Mouse (Mus musculus): ENCODE results near the gene Oaf.

Oaf gene

GRCm38 (mm10) chr9:43242432-43242831, 2.7 kb upstream of the Oaf start:
- no peak for DNase-seq

GRCm38 (mm10) chr9:43241970-43242369, 2.3 kb upstream of the Oaf start:
- no peak for DNase-seq

GRCm38 (mm10) chr9:43241291-43241690, 1.6 kb upstream of the Oaf start:
- no peak for DNase-seq

- DNase-seq: no peak
Observed at GRCm38 (mm10) chr9:43240594-43240900, 836 bp upstream of the Oaf start.

- DNase-seq: peak; percentile 54
Observed at GRCm38 (mm10) chr9:43238631-43239545, 823 bp downstream of the Oaf start.

GRCm38 (mm10) chr9:43238167-43238566, 1.5 kb downstream of the Oaf start:
- DNase-seq: no peak

GRCm38 (mm10) chr9:43237111-43237775, 2.5 kb downstream of the Oaf start:
- no peak for DNase-seq

GRCm38 (mm10) chr9:43236576-43236975, 3.1 kb downstream of the Oaf start:
- DNase-seq: no peak

GRCm38 (mm10) chr9:43236106-43236505, 3.6 kb downstream of the Oaf start:
- DNase-seq: no peak

GRCm38 (mm10) chr9:43235336-43235735, 4.4 kb downstream of the Oaf start:
- DNase-seq: no peak

- DNase-seq: no peak
Observed at GRCm38 (mm10) chr9:43234496-43234895, 5.2 kb downstream of the Oaf start.

- DNase-seq: no peak
Observed at GRCm38 (mm10) chr9:43233515-43233914, 6.2 kb downstream of the Oaf start.

- DNase-seq: no peak
Observed at GRCm38 (mm10) chr9:43233044-43233443, 6.7 kb downstream of the Oaf start.

GRCm38 (mm10) chr9:43232286-43232685, 7.4 kb downstream of the Oaf start:
- peak; percentile 28 for DNase-seq

- peak; percentile 87 for DNase-seq
Observed at GRCm38 (mm10) chr9:43231805-43232204, 7.9 kb downstream of the Oaf start.

- DNase-seq: peak; percentile 52
Observed at GRCm38 (mm10) chr9:43230886-43231285, 8.8 kb downstream of the Oaf start.

GRCm38 (mm10) chr9:43229962-43230361, 9.7 kb downstream of the Oaf start:
- no peak for DNase-seq

GRCm38 (mm10) chr9:43229398-43229895, 10.3 kb downstream of the Oaf start:
- no peak for DNase-seq

- no peak for DNase-seq
Observed at GRCm38 (mm10) chr9:43228745-43229144, 11.0 kb downstream of the Oaf start.

- no peak for DNase-seq
Observed at GRCm38 (mm10) chr9:43227626-43228025, 12.1 kb downstream of the Oaf start.

- DNase-seq: no peak
Observed at GRCm38 (mm10) chr9:43226573-43227160, 13.0 kb downstream of the Oaf start.

GRCm38 (mm10) chr9:43225481-43225880, 14.2 kb downstream of the Oaf start:
- DNase-seq: no peak

- DNase-seq: no peak
Observed at GRCm38 (mm10) chr9:43224771-43225355, 14.8 kb downstream of the Oaf start.

GRCm38 (mm10) chr9:43222429-43222715, 17.3 kb downstream of the Oaf start:
- no peak for DNase-seq
